Mouse (Mus musculus): Measurements from ENCODE around the gene Gm7951. TPM values are rescaled to one million over a fixed set of nuclear protein-coding genes. Genes with fewer than 3 reads are reported as not detected.
A peak's percentile ranks its signal among the peaks of the same experiment; 100 is the strongest.
"Not testable (repeated sequence)": the region's sequence is repeated elsewhere in the genome, so short reads cannot be mapped to it uniquely, and the experiment has no call there.

Gene Gm7951
- not detected for total RNA-seq (2021)
- long read RNA-seq, experiment 1: 0 reads
- long read RNA-seq, experiment 2: 0 reads

- DNase-seq (ENCODE audit: low spot score in 2 of 2): not testable (repeated sequence)
These were observed at the start of gene Gm7951 for GRCm38 (mm10) chr14:42117269-42117668. Gm7951 (minus strand) TSS chr14:42117369.

GRCm38 (mm10) chr14:42162522-42162921, 45.4 kb upstream of the Gm7951 start, which contains the start of gene Gm17027:
Gm17027 (minus strand) TSS chr14:42162622.
- DNase-seq (ENCODE audit: low spot score in 2 of 2): not testable (repeated sequence)

GRCm38 (mm10) chr14:42134571-42134970, 17.4 kb upstream of the Gm7951 start:
- peak in 1 of 2 experiments; percentile 20 for DNase-seq (ENCODE audit: low spot score in 2 of 2)

GRCm38 (mm10) chr14:42133806-42134205, 16.6 kb upstream of the Gm7951 start:
- DNase-seq (ENCODE audit: low spot score in 2 of 2): not testable (repeated sequence)

Other genes with a start within 250 kb of the Gm7951 start
- gene Gm7980, start 210.1 kb downstream of the Gm7951 start, total RNA-seq (2021): not detected
- gene 1700049E17Rik1, start 192.4 kb downstream of the Gm7951 start, total RNA-seq (2021): not detected
- gene 1700024B05Rik, start 173.4 kb downstream of the Gm7951 start, total RNA-seq (2021): not detected
- not detected for gene Gm6401, start 149.4 kb downstream of the Gm7951 start, total RNA-seq (2021)
- not detected for gene Gm3543, start 134.0 kb downstream of the Gm7951 start, total RNA-seq (2021)
- gene Gm17027, start 45.3 kb upstream of the Gm7951 start, total RNA-seq (2021): not detected
- gene Gm3573, start 73.4 kb upstream of the Gm7951 start, total RNA-seq (2021): not detected
- not detected for gene Gm17026, start 142.7 kb upstream of the Gm7951 start, total RNA-seq (2021)
- not detected for gene Gm9611, start 180.0 kb upstream of the Gm7951 start, total RNA-seq (2021)
- not detected for gene Gm7995, start 192.8 kb upstream of the Gm7951 start, total RNA-seq (2021)